Mouse (Mus musculus) ES-E14 (cell line): Measurements from ENCODE around the gene Nkd2. TPM values are rescaled to one million over a fixed set of nuclear protein-coding genes. Genes with fewer than 3 reads are reported as not detected.

Experiments used
- DNase-seq: peaks from one replicate; pipeline ENCODE4 v3.0.0-alpha.2; 2013; ENCODE audit warnings: low read depth, low spot score
- H3K27ac ChIP-seq: 2 replicates; pipeline ENCODE4 v1.5.1; 2012; ENCODE audit warnings: low read depth, mild to moderate bottlenecking, low read length, moderate library complexity, mixed read lengths; ENCODE audit not compliant: poor library complexity, insufficient read depth, severe bottlenecking
- H3K36me3 ChIP-seq: 2 replicates; pipeline ENCODE4 v1.6.1; 2012; ENCODE audit warnings: mild to moderate bottlenecking, low read length, moderate library complexity, mixed read lengths; ENCODE audit not compliant: control insufficient read depth, poor library complexity, insufficient read depth, severe bottlenecking
- H3K4me1 ChIP-seq, 2 experiments: fragments of 150-350 bp in 1 of 2; sonication (generic) in 1 of 2; 2 replicates each; pipeline ENCODE4 v1.6.1; 2012; ENCODE audit warnings: low read length in 2 of 2, mild to moderate bottlenecking in 1 of 2, mixed read lengths in 1 of 2; ENCODE audit not compliant: control insufficient read depth in 2 of 2, insufficient read depth in 2 of 2, poor library complexity in 1 of 2
- H3K4me3 ChIP-seq, 2 experiments: fragments of 150-350 bp in 1 of 2; sonication (generic) in 1 of 2; 2 replicates each; pipeline ENCODE4 v1.5.1; 2012; ENCODE audit warnings: low read length in 2 of 2, low read depth in 1 of 2, mild to moderate bottlenecking in 1 of 2, mixed read lengths in 1 of 2; ENCODE audit not compliant: insufficient read depth in 1 of 2, poor library complexity in 1 of 2, severe bottlenecking in 1 of 2
- H3K9ac ChIP-seq: 2 replicates; pipeline ENCODE4 v1.6.1; 2012; ENCODE audit warnings: low read depth, mild to moderate bottlenecking, low read length, mixed read lengths; ENCODE audit not compliant: poor library complexity, insufficient read depth, severe bottlenecking
- H3K9me3 ChIP-seq: fragments of 150-350 bp; sonication (generic); 2 replicates; pipeline ENCODE4 v1.6.1; 2012; ENCODE audit warnings: low read depth, mild to moderate bottlenecking, low read length; ENCODE audit not compliant: control insufficient read depth, insufficient read depth
- CHD2 ChIP-seq: IDR thresholded peaks from 2 replicates; pipeline ENCODE4 v1.6.1; 2014; ENCODE audit warnings: mild to moderate bottlenecking, low read depth, low read length, inconsistent platforms
- HCFC1 ChIP-seq: IDR thresholded peaks from 2 replicates; pipeline ENCODE4 v1.6.1; 2012; ENCODE audit warnings: low read length, inconsistent platforms, borderline replicate concordance; ENCODE audit not compliant: insufficient read depth
- MAFK ChIP-seq: IDR thresholded peaks from 2 replicates; pipeline ENCODE4 v1.6.1; 2014; ENCODE audit warnings: mild to moderate bottlenecking, low read depth, low read length, inconsistent platforms; ENCODE audit not compliant: insufficient read depth
- ZC3H11A ChIP-seq: IDR thresholded peaks from 2 replicates; pipeline ENCODE4 v1.6.1; 2012; ENCODE audit warnings: low read depth, mild to moderate bottlenecking, inconsistent platforms, low read length, borderline replicate concordance
- ZNF384 ChIP-seq: IDR thresholded peaks from 2 replicates; pipeline ENCODE4 v1.6.1; 2012; ENCODE audit warnings: low read depth, low read length, inconsistent platforms
- in situ Hi-C, 2 experiments: fragments of 600-800 bp; cut with MboI; formaldehyde crosslinking; loops; one replicate each; pipeline ENCODE4 v1.15.1; 2025; ENCODE audit warnings: low sequenced_read_pairs in 2 of 2, inconsistent platforms in 1 of 2; ENCODE audit not compliant: unreplicated experiment in 2 of 2
- total RNA-seq: library from RNA; depleted of rRNA; stranded (reverse); fragments of 300-350 nt; gene quantifications from 2 replicates; pipeline ENCODE4 v1.2.3, GENCODE M21; 2012; rRNA removed

Gene Nkd2
- total RNA-seq, 1 experiment = 1.8 TPM

- DNase-seq = no peak
- peaks cover 20 to 47% of the 10 kb centered on the region in 2 experiments for H3K4me1 ChIP-seq
- H3K36me3 ChIP-seq = peaks cover 23% of the 10 kb centered on the region; the same call in 1 of the 2 replicates
- in situ Hi-C loops = no loop called here
- no peaks in the 10 kb centered on the region for H3K9me3 ChIP-seq
- no peak overlapping the region for H3K27ac ChIP-seq
- H3K9ac ChIP-seq = no peak overlapping the region
- TF ChIP-seq MAFK = no peak
- no peak for TF ChIP-seq HCFC1
- no peak for TF ChIP-seq CHD2
- no peak for TF ChIP-seq ZC3H11A
- no peak for TF ChIP-seq ZNF384
- no peak overlapping the region for H3K4me3 ChIP-seq
Measured at GRCm38 (mm10) chr13:73769916-73770682, 77.3 kb downstream of the Nkd2 start.

Other genes starting within 250 kb of the Nkd2 start
- gene Clptm1l, start 243.6 kb downstream of the Nkd2 start, total RNA-seq = 106 and 107 TPM in 2 replicates
- gene Tert, start 220.7 kb downstream of the Nkd2 start, total RNA-seq = 11.7 and 21.0 TPM in 2 replicates
- gene Slc6a18, start 169.6 kb downstream of the Nkd2 start, total RNA-seq = not detected in 2 replicates
- gene Slc6a19, start 142.8 kb downstream of the Nkd2 start, total RNA-seq = 0.09 and 0.16 TPM in 2 replicates
- 87.1 and 126 TPM in 2 replicates for gene Slc12a7, start 114.5 kb downstream of the Nkd2 start, total RNA-seq
- 26.1 and 43.0 TPM in 2 replicates for gene Trip13, start 90.2 kb upstream of the Nkd2 start, total RNA-seq
- 25.3 and 26.6 TPM in 2 replicates for gene Brd9, start 90.2 kb upstream of the Nkd2 start, total RNA-seq
- not detected in 2 replicates for gene Zdhhc11, start 116.2 kb upstream of the Nkd2 start, total RNA-seq
- 0.21 and 0.22 TPM in 2 replicates for gene Tppp, start 161.8 kb upstream of the Nkd2 start, total RNA-seq
- 7.6 and 10.0 TPM in 2 replicates for gene Cep72, start 214.7 kb upstream of the Nkd2 start, total RNA-seq